Mouse (Mus musculus) thymus, adult 2 months (tissue): ENCODE measurements around the gene Gm15517.
A peak's percentile ranks its signal among the peaks of the same experiment; 100 is the strongest.

Experiments used
- CTCF ChIP-seq: fragments of 200-500 bp; IDR thresholded peaks from 2 replicates; pipeline ENCODE4 v1.5.1; 2012; ENCODE audit warnings: mild to moderate bottlenecking, control low read depth, low read length, moderate library complexity, borderline replicate concordance; ENCODE audit not compliant: control insufficient read depth, poor library complexity, insufficient read depth; ENCODE audit errors: extremely low read depth
- POLR2A ChIP-seq: fragments of 200-500 bp; IDR thresholded peaks from 2 replicates; pipeline ENCODE4 v1.6.1; 2012; ENCODE audit warnings: mild to moderate bottlenecking, low read length, control low read depth, moderate library complexity; ENCODE audit not compliant: control insufficient read depth, poor library complexity, insufficient read depth; ENCODE audit errors: extremely low read depth

GRCm38 (mm10) chr7:44246055-44246983 is 14.9 kb upstream of the Gm15517 start, which contains the start of the genes 1700028J19Rik and 2410002F23Rik:
- TF ChIP-seq POLR2A (peak; percentile 77), CTCF (peak; percentile 54; the same call in 1 of the 2 replicates)
